Mouse (Mus musculus) MEL-GATA-1-ER (cell line): Measurements from ENCODE around the gene Map3k19.

ENCODE experiments used
- DNase-seq: peaks from one replicate; pipeline ENCODE4 v3.0.0-alpha.2; 2012; ENCODE audit warnings: low read depth; ENCODE audit errors: extremely low read depth

The Map3k19 gene

GRCm38 (mm10) chr1:127854486-127855222 lies at the start of gene Map3k19:
Map3k19 (minus strand) TSS chr1:127855031.
- no peak for DNase-seq

DNA sequence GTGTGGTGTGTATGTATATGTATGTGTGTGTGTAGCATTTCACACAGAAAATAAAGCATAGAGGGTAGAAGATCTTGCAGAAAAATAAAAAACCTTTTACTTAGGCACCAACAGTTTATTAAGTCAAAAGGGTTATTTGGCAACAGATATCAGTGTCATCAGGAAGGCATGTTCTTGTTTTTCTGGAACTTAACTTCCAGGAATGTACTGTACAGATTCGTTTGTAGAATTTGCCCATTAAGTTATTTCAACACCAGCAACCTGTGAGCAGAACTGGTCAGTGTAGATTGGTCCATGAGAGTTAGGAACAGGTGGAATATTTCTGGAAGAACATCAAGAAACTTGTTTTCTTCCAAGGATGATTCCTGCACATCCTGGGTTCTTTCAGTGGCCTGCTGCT lies 44.6 kb upstream of the Map3k19 start:
- no peak for DNase-seq

- peak; percentile 6 for DNase-seq
Observed at GRCm38 (mm10) chr1:127869276-127869675, 14.4 kb upstream of the Map3k19 start.

DNA sequence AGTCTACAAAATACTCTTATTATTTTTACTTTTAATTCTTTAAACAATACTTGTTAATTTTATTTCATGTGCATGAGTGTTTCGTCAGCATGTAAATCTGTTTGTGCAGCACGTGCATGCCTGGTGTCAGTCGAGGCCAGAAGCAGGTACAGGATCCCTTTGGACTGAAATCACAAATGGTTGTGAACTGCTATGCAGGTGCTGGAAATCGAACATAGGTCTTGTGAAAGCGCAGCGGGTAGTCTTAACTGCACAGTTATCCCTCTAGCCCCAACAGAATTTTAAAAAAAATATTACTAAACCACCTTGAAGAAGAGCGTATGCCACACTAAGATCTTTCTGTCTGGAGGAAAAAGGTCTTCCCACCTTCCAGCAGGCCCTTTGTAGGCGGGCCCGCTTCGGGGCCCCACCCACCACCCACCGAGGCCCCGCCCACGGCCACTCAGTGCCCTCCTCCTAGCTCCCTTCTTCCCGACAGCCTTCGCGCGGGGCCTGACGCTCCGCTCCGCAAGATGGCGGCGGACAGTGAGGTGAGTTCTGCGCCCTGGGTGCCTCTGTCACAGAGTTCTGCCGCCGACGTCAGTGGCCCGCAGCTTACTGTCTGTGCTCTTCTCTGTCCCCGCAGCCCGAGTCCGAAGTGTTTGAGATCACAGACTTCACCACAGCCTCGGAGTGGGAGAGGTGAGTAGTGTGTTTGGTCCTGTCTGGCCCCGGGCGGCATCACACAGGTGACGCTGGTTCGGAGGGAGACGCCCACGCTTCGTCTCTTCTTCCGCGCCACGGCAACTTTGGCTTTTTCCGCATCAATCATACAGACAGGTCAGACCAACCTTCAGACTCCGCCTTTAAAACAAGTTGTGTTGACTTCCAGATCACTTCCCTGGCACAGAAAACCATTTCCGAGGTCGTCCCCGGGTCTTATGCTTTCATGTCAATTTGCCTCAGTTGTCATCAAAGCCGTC lies 13.8 kb upstream of the Map3k19 start, which contains the start of gene Rab3gap1:
Rab3gap1 (plus strand) TSS at position 474 of the 962 bp plus-strand sequence.
- peak; percentile 72 for DNase-seq

- no peak for DNase-seq
Observed at GRCm38 (mm10) chr1:127863806-127864205, 9.0 kb upstream of the Map3k19 start.

DNA sequence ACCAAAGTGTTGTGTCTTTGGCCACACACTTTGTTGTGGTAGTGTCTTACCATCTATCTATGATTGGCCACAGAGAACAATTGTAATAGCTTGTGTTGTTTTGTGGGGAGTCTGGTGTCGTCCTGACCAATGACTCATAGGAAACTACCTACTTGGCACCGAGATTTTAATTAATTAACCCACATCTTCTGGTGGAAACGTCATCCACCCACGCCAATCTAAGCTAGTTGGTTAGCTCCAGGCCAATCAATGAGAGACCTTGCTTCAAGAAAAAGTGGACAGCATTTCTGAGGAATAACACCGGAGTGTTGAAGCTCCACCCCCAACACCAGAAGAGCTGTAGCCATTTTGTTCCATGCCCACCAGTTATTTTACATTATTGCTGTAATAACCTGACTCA lies 7.1 kb upstream of the Map3k19 start:
- DNase-seq: no peak

GRCm38 (mm10) chr1:127860492-127860891 lies 5.7 kb upstream of the Map3k19 start:
- no peak for DNase-seq

- no peak for DNase-seq
Observed at GRCm38 (mm10) chr1:127859799-127860400, 5.1 kb upstream of the Map3k19 start.

DNA sequence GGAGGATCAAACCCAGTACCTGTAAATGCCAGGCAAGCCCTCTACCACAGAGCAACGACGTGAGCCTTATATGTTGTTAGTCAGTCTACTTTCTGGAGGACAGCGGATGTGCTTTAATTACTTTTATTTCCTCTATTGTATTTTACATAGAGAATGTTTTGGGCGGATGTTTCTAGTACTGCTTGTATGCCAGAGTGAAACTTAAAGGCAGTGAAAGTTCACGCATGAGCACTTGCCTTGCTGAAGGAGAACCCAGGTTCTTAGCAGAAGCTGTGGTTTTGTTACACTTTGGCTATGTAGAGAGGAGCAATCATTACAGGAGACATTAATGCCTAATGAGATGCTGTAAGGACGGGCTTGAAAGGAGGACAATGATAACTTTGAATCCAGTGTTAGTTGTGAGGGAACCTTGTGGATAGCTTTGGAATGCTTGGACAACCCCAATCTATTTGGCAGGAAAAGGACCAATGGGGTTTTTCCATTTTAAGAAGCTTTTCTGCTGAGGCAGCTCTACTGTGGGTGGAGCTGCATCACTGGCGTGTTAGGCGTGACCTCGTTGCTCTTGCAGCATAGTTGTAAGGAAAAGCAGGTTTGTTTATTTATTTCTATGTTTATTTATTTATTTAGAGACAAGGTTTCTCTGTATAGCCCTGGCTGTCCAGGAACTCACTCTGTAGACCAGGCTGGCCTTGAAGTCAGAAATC lies 4.3 kb upstream of the Map3k19 start:
- no peak for DNase-seq

DNA sequence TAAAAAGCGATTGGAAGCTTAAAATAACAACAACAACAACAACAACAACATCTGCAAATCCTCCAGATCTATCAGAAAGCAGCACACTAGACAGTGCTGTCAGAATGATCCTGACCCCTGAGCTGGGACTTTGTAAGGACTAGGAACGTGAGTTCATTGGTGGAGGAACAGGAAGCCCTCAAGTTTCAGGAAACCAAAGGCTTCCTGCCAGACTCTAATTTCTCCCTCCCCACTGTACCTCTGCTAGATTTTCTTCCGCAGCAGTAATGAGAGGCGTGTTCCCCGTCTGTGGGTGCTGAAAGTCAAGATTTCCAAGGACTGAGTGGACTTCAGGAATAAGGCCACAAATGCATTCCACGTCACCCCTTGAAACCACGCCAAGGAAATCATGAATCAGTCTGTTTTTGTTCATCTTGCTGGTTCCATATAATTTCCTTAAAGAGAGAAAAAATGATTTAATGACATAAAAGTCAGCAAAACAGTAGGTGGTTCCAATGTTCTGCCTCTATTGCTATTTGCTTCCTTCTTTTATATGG lies 4.7 kb downstream of the Map3k19 start:
- no peak for DNase-seq

DNA sequence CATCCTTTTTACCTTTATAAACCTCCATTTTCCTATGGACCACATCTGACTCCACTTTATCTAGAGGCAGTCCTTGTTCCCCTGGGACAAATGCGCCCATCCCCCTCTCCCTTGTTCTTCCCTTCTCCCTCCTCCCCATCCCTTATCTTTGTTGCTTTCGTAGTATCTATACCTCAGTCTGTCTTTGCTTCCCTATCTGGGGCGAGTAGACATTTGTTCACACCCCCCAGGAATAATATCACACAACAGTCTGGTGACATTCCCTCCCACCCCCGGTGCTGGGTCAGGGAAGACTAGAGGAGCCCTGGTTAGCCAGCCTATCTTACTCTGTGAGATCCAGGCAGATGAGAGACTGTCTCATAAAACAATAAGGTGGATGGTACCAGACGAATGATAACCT lies 9.4 kb downstream of the Map3k19 start:
- no peak for DNase-seq

DNA sequence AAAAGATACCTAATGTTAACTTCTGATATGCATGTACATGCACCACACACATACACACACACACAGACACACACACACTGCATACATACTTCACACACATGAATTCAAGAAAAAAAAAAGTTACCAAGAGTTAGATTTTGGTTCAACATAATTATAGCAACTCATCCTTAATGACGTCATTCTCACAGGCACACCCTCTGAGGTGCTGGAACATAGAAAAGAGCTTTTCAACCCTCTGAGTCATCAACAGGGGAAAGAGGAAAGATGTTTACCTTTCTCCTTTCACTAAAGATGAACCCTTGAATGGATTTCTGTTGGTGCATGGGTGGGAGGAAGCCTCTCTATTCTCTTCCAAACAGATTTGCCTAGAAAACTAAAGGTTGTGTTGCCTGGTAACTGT lies 16.2 kb downstream of the Map3k19 start:
- DNase-seq: no peak

DNA sequence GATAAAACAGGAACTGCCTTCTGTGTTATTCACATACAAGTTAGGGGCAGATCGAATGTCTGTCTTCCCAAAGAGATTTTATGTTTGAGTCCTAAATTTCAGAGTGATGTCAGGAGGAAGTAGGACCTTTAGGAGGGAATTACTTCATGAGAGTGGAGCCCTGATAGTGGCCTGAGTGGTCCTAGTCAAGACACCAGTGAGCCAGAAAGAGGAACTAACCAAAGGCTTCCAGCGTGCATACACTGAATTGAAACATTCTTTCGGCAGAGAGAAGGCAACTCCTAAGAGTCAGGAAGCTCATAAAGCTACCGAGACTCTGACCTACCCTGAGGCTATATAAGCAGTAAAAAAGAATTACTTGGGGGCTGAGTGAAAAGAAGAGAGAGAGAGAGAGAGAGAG lies 18.2 kb downstream of the Map3k19 start:
- peak; percentile 76 for DNase-seq

GRCm38 (mm10) chr1:127834202-127834601 lies 20.6 kb downstream of the Map3k19 start:
- DNase-seq: no peak

GRCm38 (mm10) chr1:127833714-127834113 lies 21.1 kb downstream of the Map3k19 start:
- DNase-seq: no peak

GRCm38 (mm10) chr1:127830215-127830921 lies 24.5 kb downstream of the Map3k19 start:
- no peak for DNase-seq

DNA sequence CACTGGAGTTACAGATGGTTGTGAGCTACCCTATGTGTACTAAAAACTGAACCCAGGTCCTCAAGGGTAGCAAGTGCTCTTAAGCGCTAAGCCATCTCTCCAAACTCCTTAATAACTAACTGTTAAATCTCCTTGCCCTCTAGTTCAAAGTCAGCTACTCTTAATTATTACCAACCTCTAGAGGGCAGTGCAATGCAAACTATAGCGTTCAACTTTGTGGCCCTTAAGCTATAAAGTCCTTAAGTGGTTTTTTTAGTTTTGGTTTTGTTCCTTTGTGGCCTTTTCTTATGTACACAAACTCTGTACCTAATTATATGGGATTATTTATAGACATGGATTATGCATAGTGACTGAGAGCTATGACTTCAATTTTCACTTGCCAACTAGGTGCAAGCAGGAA lies 27.5 kb downstream of the Map3k19 start:
- peak; percentile 68 for DNase-seq

DNA sequence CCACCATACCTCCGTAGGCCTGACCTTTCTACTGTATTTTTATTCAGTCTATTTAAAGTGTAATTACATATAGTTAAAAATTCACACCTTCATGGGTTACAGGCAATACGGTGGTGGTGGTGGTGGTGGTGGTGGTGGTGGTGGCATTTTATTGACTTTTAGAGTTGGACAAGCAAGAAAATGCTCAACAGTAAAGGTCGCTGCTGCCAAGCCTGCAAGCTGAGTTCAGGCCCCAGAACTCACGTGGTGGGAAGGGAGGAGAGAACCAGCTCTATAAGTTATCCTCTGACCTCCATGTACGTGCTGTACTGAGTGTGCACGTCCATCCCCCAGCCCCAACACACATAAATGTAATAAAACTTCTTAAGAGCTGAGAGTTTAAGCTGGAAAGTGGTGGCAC lies 38.5 kb downstream of the Map3k19 start:
- no peak for DNase-seq

GRCm38 (mm10) chr1:127812929-127813328 lies 41.9 kb downstream of the Map3k19 start:
- DNase-seq: no peak

- no peak for DNase-seq
Observed at GRCm38 (mm10) chr1:127808671-127809070, 46.2 kb downstream of the Map3k19 start.
